Mouse (Mus musculus) testis, adult 2 months (tissue): ENCODE data around the gene Arhgef3. TPM values are rescaled to one million over a fixed set of nuclear protein-coding genes. Genes with fewer than 3 reads are reported as not detected.

ENCODE experiments used
- H3K27ac ChIP-seq: fragments of 200-500 bp; 2 replicates; pipeline ENCODE4 v1.5.1; 2012; ENCODE audit warnings: low read depth, low read length; ENCODE audit not compliant: control insufficient read depth, insufficient read depth
- H3K27me3 ChIP-seq: fragments of 200-500 bp; 2 replicates; pipeline ENCODE4 v1.6.1; 2012; ENCODE audit warnings: mild to moderate bottlenecking, low read length, moderate library complexity; ENCODE audit not compliant: control insufficient read depth, insufficient read depth
- H3K36me3 ChIP-seq: fragments of 200-500 bp; 2 replicates; pipeline ENCODE4 v1.6.1; 2012; ENCODE audit warnings: mild to moderate bottlenecking, low read length; ENCODE audit not compliant: control insufficient read depth, insufficient read depth
- H3K4me1 ChIP-seq: fragments of 200-500 bp; 2 replicates; pipeline ENCODE4 v1.6.1; 2012; ENCODE audit warnings: low read length; ENCODE audit not compliant: control insufficient read depth, insufficient read depth
- H3K4me3 ChIP-seq: fragments of 200-500 bp; 2 replicates; pipeline ENCODE4 v1.5.1; 2012; ENCODE audit warnings: low read depth, mild to moderate bottlenecking, low read length, moderate library complexity, mixed read lengths; ENCODE audit not compliant: control insufficient read depth
- CTCF ChIP-seq: fragments of 200-500 bp; IDR thresholded peaks from 2 replicates; pipeline ENCODE4 v1.5.1; 2012; ENCODE audit warnings: low read depth, mild to moderate bottlenecking, inconsistent platforms, low read length, moderate library complexity; ENCODE audit not compliant: control insufficient read depth, insufficient read depth, insufficient replicate concordance
- POLR2A ChIP-seq: fragments of 200-500 bp; IDR thresholded peaks from 2 replicates; pipeline ENCODE4 v1.6.1; 2012; ENCODE audit warnings: low read depth, mild to moderate bottlenecking, inconsistent platforms, low read length, moderate library complexity; ENCODE audit not compliant: control insufficient read depth
- polyA plus RNA-seq: library from polyadenylated mRNA; depleted of rRNA; stranded (reverse); fragments of >200 nt; gene quantifications from 2 replicates; pipeline ENCODE4 v1.2.3, GENCODE M21; 2012; rRNA removed

The Arhgef3 gene
- polyA plus RNA-seq, result 6.5 and 7.7 TPM in 2 replicates

- Histone ChIP-seq H3K4me3 (peak within 1 kb of the TSS; percentile 49), H3K27ac (peak within 1 kb of the TSS; percentile 8), H3K4me1 (peaks cover 5% of the 10 kb centered on the region; the same call in 1 of the 2 replicates), H3K27me3 (no peaks in the 10 kb centered on the region), H3K36me3 (no peaks in the 10 kb centered on the region)
- TF ChIP-seq POLR2A (no peak; the same call in 1 of the 2 replicates), CTCF (no peak)
Measured at GRCm38 (mm10) chr14:27114362-27115274, at the start of gene Arhgef3. TSS of gene Arhgef3 (plus strand) at chr14:27114899.

- Histone ChIP-seq H3K27ac (no peak overlapping the region), H3K27me3 (no peaks in the 10 kb centered on the region), H3K4me1 (peaks cover 4% of the 10 kb centered on the region), H3K36me3 (no peaks in the 10 kb centered on the region), H3K4me3 (peak overlapping the region; percentile 35)
- TF ChIP-seq CTCF (no peak), POLR2A (no peak)
Measured at GRCm38 (mm10) chr14:27066171-27066929, 48.3 kb upstream of the Arhgef3 start.

- TF ChIP-seq POLR2A, result no peak
- no peak for TF ChIP-seq CTCF
- Histone ChIP-seq H3K4me3 (peak overlapping the region; percentile 81), H3K27ac (no peak overlapping the region), H3K36me3 (no peaks in the 10 kb centered on the region), H3K27me3 (no peaks in the 10 kb centered on the region), H3K4me1 (peaks cover 5% of the 10 kb centered on the region)
Measured at GRCm38 (mm10) chr14:27067866-27068271, 46.8 kb upstream of the Arhgef3 start.

- H3K27ac ChIP-seq, result no peak overlapping the region
- no peaks in the 10 kb centered on the region for H3K27me3 ChIP-seq
- no peak for TF ChIP-seq CTCF
- TF ChIP-seq POLR2A, result no peak
- H3K36me3 ChIP-seq, result no peaks in the 10 kb centered on the region
- H3K4me3 ChIP-seq, result peak overlapping the region; percentile 0
- H3K4me1 ChIP-seq, result peaks cover 5% of the 10 kb centered on the region
Measured at GRCm38 (mm10) chr14:27069434-27070097, 45.1 kb upstream of the Arhgef3 start.

- Histone ChIP-seq H3K36me3 (no peaks in the 10 kb centered on the region), H3K4me3 (no peak overlapping the region), H3K4me1 (peaks cover 5% of the 10 kb centered on the region), H3K27me3 (no peaks in the 10 kb centered on the region), H3K27ac (no peak overlapping the region)
- TF ChIP-seq POLR2A, result no peak
- TF ChIP-seq CTCF, result no peak
Measured at GRCm38 (mm10) chr14:27070128-27070527, 44.6 kb upstream of the Arhgef3 start.

GRCm38 (mm10) chr14:27070758-27071157, 43.9 kb upstream of the Arhgef3 start:
- H3K4me3 ChIP-seq, result no peak overlapping the region
- H3K27ac ChIP-seq, result no peak overlapping the region
- TF ChIP-seq POLR2A (no peak), CTCF (no peak)
- H3K36me3 ChIP-seq, result no peaks in the 10 kb centered on the region
- H3K27me3 ChIP-seq, result no peaks in the 10 kb centered on the region
- peaks cover 7% of the 10 kb centered on the region for H3K4me1 ChIP-seq
